Mouse (Mus musculus) kidney, postnatal 25 days (tissue): ENCODE data around the gene Muc3.
"Not testable (repeated sequence)": the region's sequence is repeated elsewhere in the genome, so short reads cannot be mapped to it uniquely, and the experiment has no call there.

ENCODE experiments used
- DNase-seq, 2 experiments: peaks; one replicate each; pipeline ENCODE4 v3.0.0; 2021; ENCODE audit warnings: mixed read lengths in 2 of 2

The Muc3 gene

GRCm38 (mm10) chr5:137121280-137121679, 27.8 kb downstream of the Muc3 start:
- DNase-seq = no peak

GRCm38 (mm10) chr5:137118878-137119277, 30.2 kb downstream of the Muc3 start:
- no peak for DNase-seq

- not testable (repeated sequence) for DNase-seq
These were observed 31.1 kb downstream of the Muc3 start for GRCm38 (mm10) chr5:137117994-137118393.

- DNase-seq = no peak
These were observed 32.1 kb downstream of the Muc3 start for GRCm38 (mm10) chr5:137116987-137117386.

- DNase-seq = peak; percentile 85 to 92
These were observed 33.0 kb downstream of the Muc3 start, which contains the start of gene Trim56 for GRCm38 (mm10) chr5:137115866-137116847. Gene Trim56 (minus strand): TSS chr5:137116209.

DNA sequence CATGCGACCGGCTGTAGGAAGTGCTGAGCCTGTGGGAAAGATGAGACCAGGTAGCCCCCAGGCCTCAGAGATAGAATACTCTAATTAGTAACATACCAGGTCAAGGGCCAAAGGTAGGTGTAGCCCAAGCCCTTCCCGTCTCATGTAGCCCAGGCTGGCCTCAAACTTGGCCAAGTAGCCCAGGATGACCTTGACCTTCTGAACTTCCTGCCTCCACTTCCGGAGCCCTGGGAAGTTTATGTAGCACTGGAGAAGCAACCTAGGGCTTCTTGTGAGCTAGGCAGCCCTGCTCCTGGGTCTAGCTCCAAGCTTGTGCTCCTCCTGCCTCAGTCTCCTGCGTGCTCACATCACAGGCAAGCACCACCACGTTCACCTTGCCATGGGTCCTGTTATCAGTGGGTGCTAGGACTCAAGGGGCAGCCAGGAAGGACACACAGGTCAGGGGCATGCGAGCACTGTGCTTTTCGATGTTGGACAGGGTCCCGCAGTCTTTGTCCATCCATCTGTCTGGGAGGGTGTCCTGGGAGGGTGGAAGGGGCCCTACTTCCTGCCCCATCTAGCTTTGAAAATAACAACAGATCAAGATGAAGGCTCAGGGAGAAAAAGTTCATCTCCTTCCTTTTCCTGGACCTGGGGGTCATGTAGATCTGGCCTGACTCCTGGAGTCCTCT, 34.1 kb downstream of the Muc3 start:
- peak in 1 of 2 experiments; percentile 53 for DNase-seq

DNA sequence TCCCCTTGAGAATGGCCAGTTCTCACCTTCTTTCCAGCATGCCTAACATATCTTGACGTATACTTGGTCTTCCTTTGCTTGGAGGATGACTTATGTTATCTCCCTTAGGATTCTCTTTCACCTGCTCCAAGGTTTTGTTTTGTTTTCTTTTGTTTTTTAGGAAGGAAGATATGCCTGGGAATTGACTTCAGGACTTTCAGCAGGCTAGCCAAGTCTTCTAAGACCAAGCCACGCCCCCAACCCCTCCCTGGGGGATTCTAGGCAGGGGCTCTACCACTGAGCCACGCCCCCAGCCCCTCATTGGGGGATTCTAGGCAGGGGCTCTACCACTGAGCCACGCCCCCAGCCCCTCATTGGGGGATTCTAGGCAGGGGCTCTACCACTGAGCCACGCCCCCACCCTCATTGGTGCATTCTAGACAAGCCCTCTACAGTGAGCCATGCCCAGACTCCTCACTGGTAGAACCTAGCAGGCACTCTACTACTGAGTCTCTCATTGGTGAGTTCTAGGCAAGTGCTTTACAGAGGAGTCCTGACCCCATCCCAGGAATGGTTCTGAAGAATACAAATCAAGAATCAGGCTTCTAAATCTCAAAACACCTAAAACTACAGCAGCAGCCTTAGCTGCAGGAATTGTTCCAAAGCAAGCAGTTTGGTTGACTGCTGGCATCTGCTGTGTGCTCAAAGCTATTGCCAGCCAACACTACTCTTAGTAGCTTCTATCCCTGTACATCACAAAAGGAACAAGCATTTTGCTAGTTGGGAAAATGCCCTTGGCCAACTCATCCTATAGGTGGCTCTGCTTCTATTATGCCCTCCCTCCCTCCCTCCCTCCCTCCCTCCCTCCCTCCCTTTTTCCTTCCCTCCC, 37.3 kb downstream of the Muc3 start:
- no peak for DNase-seq

- DNase-seq = no peak
These were observed 38.3 kb downstream of the Muc3 start for GRCm38 (mm10) chr5:137110863-137111262.

- DNase-seq = peak; percentile 49 to 78
These were observed 39.1 kb downstream of the Muc3 start for GRCm38 (mm10) chr5:137109941-137110593.

GRCm38 (mm10) chr5:137108111-137108510, 41.0 kb downstream of the Muc3 start:
- no peak for DNase-seq

DNA sequence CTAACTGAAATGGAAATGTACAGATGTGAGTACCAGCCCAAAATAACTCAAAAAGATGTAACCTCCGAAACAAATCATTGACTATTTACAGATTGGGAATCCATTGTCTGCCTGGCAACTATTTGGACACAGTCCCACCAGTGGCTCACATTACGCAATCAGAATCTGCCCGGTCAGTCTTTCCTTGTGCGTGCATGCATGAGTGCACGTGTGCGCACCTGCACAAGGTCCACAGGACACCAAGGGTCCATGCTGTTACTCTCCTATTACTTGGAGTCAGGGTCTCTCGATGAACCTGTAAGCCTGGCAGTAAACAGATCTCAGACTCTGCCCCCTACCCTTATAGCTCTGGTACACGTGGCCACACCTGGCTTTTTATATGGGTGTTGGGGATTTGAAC, 41.5 kb downstream of the Muc3 start:
- DNase-seq = peak; percentile 72 to 85

GRCm38 (mm10) chr5:137107024-137107423, 42.1 kb downstream of the Muc3 start:
- peak; percentile 80 to 92 for DNase-seq

DNA sequence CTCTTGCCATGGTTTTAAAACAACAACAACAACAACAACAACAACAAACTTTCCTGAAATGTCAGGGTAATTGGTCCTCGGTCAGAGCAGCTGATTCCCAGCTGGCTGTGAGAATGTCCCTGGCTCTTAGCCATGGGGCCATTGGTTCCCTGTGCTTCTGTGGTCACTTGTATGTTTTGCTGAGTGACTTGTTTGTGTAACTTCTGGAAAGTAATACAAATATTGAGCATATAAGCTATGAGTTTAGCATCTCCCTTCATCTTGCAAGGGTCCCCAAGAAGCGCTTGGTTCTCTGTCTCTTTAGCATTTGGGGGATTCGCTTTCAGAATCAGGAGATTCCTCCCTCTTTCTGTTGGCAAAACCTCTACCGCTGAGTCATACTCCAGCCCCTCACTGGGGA, 42.7 kb downstream of the Muc3 start:
- DNase-seq = peak; percentile 58 to 61

GRCm38 (mm10) chr5:137103969-137104368, 45.2 kb downstream of the Muc3 start:
- DNase-seq = no peak

GRCm38 (mm10) chr5:137102575-137103522, 46.3 kb downstream of the Muc3 start:
- peak in 1 of 2 experiments; percentile 31 for DNase-seq

DNA sequence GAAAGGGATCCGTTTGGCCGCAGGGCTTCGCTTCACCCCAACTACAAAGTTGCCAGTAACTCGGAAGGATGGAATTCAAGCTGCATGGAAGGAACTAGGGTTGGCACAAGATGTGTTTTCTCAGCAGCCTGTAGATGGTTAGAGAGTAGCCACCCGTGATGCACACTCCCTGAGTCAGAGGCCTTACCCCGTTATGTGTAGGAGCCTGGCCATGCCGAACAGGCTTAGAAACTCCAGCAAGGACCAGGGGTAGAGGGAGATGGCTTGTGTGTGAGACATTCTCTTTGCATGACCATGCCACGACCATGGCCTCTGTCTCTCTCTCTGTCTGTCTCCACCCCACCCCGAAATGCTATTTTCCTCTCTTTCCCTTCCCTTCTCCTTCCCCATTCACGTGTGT, 47.0 kb downstream of the Muc3 start:
- peak in 1 of 2 experiments; percentile 19 for DNase-seq

DNA sequence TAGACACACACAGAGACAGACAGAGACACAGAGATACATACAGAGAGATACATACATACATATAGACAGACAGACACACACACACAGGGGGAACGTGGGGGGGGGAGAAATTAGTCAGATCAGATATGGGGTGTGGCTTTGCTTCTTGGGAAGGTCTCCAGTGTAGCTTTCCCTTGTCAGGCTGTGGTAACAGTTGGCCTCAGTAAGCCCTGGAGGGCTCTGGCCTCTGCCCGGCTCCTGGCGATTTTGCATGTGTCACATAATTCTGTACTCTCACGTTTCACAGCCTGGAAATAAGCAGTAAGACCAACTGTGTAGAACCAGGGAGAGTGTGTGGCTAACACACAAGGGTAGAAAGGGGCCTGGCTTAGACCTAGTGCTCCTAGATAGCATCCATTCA, 48.5 kb downstream of the Muc3 start:
- DNase-seq = no peak

DNA sequence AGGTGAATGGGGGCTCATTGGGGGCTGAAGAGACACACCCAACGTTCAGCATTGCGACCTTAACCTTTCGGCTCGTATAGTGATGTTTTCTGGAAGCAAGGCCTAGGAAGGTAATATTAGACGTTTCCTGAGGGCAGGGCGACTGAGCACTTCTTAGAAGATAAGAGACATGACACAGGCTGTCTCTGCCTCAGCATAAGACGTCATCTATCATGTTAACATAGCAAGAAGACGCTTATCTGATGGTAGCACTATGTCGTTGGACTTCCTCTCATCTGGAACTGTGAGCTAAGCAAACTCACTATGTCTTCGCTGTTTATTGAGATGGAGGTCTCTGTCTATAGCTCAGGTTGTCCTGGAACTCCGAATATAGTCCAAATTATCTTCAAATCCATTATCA, 50.7 kb downstream of the Muc3 start:
- DNase-seq = peak in 1 of 2 experiments; percentile 30

DNA sequence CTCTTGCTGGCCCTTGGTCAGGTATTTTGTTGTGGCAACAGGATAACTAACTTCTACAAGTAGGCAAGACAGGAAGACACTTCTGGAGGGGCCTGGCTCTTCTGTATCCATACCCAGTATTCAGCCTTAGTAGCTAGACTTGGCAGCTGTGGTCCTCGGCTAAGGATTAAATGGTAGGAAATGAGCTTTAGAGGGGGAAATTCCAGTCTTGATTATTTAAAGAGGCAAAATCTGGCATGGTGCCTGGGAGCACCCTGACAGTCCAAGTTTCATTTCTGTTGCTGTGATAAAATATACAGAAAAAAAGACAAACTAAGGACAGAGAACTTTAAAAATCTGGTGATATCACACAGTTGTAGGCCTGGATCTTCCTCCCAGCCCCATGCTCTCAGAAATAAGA, 53.1 kb downstream of the Muc3 start:
- peak; percentile 73 to 85 for DNase-seq

GRCm38 (mm10) chr5:137095135-137095534, 54.0 kb downstream of the Muc3 start:
- DNase-seq = peak in 1 of 2 experiments; percentile 15

DNA sequence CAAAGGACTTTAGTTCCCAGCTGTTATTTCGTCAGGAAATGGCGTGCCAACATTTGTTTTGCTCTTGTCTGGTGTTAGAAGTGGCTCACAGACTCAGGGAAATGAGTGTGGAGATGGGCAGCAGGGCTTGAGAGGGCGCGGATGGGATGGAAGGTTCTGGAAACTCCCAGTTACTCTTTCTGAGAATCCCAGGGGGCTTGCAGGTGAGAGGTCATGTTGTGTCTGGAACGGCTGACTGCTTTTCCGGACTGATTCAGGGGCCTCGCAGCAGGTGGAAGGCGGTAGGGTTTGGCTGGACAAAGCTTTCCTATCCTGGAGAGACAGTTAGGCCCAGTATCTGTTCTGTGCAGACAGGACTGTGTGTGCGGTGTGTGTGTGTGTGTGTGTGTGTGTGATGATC, 55.4 kb downstream of the Muc3 start:
- DNase-seq = peak; percentile 57 to 61
